Mouse (Mus musculus): ENCODE measurements at regions not wholly inside any gene's neighbourhood (a gene's known extent, or its start where the extent isn't known, plus 50 kb on each side); places are given as distances from the start of the nearest gene placed in this dataset.
A peak's percentile ranks its signal among the peaks of the same experiment; 100 is the strongest.

DNA sequence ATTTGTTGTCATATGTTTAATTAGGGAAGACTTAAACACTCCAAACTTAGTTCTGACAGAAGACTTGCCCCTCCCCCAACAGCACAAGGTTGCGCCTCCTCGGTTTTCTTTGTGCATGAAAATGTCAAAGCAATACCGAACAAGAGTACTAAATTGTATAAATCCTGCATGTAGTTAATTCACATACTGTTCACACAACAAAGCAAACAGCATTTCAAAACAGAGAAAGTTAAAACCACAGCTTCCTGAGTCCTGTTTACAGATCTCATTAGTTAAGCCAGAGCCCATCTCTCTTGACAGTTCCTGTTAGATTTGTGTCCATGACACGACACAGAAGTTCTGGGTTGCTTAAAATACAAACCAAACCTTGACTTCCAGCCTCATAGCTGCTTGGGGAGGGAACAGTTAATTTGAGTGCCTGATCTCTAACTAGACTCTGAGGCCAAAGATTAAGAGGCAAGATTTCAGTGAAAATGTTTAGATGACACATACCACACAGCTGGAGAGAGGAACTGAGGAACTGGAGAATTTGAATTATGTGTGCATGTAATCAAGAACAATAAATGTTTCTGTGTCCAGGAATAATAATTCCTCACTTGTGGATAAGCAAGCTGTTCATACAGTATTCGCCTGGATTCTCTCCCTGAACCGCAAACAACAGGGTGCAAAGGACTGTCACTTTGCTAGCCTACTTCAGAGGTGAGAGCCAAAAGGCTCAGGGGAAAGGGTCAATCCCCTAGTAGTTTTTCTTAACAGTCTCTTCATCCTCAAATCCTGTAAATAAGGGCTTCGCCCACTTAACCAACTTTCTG is 113.3 kb upstream of the Tbl1xr1 start:
- DNase-seq (ENCODE audit: low spot score) = peak; percentile 49

DNA sequence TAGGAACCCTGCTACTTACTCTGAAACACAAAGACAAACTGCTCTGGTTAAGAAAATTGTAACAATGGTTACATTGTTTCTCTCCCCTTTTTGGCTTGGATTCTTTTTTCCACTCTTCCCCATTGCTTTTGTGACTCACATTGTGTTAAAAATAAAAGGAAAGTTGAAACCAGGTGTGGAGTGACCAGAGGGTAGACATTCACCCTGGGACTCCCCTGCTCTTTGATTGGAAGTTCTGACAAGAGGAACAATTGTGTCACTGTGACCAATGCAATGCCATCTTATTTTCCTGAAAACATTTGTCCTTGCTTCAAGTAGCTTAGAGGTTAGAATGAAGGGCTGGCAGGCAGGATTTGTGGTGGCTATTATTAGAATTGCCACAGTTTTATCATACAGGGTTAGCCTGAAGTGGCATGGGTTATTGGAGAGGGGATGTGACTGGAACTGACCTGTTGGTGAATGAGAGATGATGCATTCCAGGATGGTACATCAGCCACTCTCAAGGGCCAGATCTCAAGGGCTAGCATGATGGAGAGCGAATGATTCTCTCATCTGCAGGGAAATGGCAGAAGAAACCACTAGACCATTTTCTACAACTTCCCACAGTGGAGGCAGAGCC is 112.6 kb upstream of the Tbl1xr1 start:
- no peak for DNase-seq (ENCODE audit: low spot score)

DNA sequence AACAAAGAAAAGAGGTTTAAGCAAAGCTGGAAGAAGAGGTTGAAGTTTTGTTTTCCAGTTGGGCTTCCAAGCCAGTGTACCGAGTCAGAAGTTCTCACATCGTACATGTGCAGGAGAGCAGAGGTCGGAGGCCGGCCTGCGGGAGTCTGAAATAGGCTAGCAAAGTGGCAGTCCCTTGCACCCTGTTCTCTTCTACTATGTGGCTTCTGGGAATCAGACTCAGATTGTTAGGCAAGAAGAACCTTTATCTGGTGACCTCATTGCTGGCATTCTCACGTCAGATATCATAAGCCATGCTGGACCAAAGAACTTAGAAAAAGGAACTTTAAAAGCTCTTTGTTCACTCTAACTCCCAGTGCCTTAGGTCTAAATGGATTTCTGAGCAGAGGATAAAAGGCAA is 112.0 kb upstream of the Tbl1xr1 start:
- DNase-seq (ENCODE audit: low spot score) = no peak

DNA sequence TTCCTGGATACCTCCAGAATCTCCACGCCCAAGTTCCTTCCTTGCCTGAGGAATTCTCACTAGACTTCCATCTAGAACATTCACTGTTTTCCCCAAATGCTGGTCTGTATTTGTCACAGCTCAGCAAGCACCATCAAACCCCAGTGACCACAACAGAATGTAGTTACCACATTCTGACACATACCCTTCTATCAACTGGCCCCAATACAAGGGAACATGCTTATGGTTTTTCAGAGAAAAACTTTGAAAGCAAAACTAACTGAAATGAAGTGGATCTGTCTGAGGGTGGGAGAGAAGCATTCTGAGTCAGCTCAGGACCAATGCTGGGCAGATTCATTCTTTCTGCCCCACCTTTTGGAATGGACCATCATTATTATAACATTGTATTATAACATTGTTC is 110.9 kb upstream of the Tbl1xr1 start:
- no peak for DNase-seq (ENCODE audit: low spot score)

DNA sequence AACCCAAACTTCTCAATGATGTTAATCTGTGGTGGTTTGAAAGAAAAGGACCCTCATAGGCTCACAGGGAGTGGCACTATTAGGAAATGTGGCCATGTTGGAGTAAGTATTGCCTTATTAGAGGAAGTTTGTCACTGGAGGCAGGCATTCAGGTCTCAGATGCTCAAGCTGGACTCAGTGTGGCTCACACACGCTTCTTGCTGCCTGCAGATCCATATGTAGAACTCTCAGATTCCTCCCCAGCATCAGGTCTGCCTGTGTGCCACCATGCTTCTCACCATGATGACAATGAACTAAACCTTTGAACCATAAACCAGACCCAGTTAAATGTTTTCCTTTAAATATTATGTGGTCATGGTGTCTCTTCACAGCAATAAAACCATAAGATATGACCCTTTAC is 104.7 kb upstream of the Tbl1xr1 start:
- no peak for DNase-seq (ENCODE audit: low spot score)

DNA sequence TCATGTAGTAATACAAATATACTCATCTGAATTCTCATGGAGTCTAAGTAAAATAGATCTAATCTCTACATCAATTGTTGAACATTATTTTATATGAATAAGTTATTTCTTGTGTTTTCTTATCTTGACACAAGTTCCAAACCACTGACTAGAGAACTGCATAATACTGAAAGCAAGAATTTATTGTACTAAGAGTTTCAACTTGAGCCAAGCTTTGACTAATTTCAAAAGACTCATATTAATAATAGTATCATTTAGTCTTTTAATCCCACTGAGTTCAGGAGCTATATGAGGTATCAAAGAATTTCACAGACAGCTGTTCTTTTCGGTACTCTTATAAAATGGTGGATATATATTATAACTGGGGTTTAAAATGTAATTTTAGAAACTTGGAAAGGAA is 103.3 kb upstream of the Tbl1xr1 start:
- DNase-seq (ENCODE audit: low spot score) = no peak

DNA sequence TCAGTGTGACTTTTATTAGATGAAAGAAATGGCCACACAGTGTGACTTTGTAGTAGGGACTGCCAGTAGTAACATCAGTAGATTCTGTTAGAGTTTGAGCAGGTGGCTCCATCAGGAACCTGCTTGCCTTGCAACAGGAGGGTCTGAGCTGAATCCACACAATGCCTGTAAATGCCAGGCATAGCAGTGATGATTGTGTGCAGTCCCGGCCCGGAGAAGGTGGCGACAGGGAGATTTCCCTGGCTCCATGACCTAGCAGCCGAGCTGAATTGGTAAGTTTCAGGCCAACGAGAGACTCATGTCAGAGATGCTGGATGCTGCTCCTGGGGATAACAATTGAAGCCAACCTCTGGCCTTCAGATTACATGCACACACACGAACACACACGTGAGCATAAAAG is 102.8 kb upstream of the Tbl1xr1 start:
- DNase-seq (ENCODE audit: low spot score) = no peak

DNA sequence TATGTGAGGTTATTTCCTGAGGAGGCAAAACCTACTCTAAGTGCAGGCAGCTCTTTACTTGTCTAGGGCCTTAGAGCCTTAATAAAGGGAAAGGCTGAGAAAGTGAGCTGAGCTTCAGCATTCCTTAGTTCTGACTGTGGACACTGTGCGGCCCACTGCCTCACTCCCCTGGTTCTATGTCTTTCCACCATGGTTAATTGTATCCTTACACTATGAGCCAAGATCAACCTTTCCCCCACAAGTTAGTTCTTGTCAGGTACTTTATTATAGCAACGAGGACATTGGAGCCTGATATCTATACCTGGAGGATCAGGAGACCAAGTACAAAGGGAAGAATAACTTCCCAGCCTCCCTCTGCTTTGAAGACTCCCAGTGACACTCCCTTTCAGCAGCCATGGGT is 101.7 kb upstream of the Tbl1xr1 start:
- no peak for DNase-seq (ENCODE audit: low spot score)

DNA sequence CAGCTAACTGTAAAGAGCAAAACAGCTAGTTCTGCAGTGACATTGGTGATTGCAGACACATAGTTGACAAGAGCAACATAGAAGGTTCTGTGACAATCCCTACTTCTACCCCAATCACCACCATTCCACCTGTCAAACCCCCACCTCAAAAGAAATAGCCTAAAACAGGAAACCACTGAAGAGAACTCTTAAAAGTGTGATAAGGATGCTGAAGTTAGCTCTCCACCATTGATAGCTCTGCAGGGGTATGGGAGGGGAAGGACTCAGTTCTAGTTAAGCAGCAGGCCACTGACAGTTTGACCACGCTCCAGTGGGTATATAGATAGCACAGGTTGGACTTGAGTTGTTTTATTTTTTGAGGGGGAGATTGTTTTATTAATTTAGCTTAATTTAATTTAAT is 98.7 kb upstream of the Tbl1xr1 start:
- no peak for DNase-seq (ENCODE audit: low spot score)

DNA sequence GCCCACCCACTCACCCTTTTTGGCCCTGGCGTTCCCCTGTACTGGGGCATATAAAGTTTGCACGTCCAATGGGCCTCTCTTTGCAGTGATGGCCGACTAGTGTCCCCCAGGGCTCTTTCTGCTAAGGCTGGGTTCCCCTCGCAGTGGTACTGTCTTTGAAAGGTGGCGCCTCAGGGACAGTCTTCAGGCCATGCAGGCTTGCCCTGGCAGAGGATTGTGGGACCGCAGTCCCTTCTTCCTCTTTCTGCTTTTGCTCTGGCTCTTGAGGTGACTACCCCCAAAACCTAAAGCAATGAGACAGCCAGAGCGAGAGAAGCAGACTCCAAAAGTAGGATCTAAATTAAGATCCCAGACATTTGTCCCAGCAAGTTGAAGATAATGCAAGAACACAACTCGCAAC is 93.5 kb upstream of the Tbl1xr1 start:
- no peak for DNase-seq (ENCODE audit: low spot score)

DNA sequence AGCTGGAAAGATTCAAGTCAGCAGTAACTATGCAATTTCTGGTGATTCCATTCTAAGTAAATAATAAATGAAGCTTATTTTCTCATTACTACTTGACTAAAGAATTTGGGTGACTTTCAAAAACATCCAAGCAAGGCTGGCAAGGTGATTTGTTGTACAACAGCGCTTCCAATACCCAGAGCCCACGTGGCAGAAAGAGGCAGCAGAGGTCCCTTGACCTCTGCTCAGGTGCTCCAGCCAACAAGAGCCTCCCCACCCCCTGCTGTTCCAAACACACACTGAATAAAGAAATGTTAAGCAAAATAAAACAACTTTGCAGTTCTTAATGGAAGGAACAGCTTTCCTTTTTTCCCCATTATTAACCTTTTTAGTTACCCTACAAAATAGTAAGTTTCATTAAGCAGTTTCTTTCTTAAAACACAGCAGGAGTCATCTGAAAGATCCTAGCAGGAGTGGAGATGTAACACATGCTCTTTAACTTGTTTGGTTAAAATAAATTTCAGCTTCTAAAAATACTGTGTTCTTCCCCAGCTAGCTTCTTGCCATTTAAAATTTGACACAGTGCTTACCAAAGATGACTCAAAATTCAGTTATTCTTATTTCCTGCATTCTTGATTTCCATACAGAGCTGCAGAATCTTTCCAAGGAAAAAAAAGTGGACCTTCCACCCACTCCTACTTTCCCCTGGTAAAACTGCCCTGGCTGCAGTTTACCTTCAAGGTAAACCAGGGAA is 92.3 kb upstream of the Tbl1xr1 start:
- DNase-seq (ENCODE audit: low spot score) = no peak

DNA sequence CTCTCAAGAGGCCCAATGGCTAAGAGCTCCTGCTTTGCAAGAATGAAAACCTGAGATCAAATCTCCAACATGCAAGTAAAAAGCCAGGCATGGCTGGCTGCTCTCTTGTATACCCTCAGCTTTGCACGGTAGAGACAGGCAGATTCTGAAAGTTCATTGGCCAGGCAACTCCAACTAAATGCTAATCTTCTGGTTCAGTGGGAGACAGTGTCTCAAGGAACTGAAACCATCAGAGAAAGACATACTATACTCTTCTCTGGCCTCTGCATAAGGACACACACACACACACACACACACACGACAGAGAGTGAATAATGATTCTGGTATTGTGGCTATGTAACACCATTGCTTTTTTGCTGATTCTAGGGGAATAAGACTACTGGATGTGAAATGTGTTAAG is 91.6 kb upstream of the Tbl1xr1 start:
- DNase-seq (ENCODE audit: low spot score) = no peak

DNA sequence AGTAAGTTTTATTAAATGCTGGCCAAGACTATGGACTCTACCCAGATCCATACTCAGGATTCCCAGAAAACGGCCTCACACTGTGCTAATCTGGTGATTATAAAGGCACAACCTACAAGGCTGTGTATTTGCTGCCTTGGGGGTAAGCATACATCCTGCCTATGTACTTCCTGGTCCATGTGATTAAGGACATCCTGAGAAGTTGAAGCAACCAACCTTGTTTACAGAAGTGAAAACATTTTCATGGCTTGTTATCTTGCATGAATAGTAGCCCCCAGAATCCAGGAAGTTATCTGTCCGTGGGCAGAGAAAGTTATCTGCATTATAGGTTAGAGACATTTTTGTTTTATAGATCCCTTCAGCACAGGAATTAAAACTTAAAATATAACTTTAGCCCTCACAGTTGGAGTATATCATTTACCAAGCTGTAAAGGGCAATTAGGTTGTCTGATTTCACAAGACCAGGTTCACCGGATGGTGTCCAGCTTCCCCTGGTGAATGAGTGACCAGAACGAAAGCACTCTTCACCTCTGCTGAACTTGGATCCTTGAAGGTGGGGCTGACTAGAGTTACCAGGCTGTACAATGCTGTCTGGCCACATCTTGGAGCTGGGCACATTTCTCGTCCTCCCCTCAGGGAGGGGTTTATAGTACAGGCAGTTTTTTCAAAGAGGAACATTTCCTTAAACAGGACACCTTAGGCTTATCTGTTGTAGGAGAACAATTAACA is 90.1 kb upstream of the Tbl1xr1 start:
- peak; percentile 79 for DNase-seq (ENCODE audit: low spot score)

DNA sequence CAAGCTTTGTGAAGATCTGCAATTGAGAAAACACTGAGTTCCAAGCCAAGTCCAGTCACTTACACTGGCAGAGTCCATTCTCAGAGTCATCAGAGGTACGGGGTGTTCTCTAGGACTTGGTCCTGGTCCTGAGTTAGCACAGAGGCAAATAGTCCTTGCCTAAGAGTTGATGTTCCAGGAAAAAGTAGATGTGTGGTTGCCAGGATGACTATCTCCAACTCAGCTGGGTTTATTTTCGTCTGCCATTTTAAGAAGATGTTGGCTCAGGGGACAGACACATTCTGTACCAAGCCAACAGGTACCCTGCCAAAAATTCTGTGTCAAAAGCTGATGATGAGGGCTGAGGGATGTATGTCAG is 89.6 kb upstream of the Tbl1xr1 start:
- no peak for DNase-seq (ENCODE audit: low spot score)

DNA sequence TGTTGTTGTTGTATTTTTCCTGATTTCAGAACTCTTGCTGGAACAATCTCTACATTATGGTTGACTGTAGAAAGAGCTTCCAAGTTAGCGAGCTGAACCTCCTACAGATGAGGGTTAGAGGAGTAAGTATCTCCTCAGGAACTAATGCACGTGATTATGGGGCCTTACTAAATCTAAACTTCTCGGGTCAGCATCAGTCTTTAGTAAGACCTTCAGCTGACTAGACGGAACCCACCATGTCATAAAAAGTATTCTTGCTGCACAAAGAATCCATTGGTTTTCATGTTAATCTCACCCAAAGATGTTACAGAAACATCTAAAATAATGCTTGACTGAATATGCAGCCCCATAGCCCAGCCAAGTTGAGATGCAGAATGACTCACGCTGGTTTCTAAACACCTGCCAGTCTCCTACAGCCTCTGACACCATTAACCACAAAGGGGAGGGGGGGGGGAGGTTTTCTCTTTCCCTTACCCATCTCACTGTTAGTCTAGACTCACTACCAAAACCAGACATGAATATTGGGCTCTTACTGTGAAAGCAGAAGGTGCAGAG is 88.9 kb upstream of the Tbl1xr1 start:
- DNase-seq (ENCODE audit: low spot score) = no peak

DNA sequence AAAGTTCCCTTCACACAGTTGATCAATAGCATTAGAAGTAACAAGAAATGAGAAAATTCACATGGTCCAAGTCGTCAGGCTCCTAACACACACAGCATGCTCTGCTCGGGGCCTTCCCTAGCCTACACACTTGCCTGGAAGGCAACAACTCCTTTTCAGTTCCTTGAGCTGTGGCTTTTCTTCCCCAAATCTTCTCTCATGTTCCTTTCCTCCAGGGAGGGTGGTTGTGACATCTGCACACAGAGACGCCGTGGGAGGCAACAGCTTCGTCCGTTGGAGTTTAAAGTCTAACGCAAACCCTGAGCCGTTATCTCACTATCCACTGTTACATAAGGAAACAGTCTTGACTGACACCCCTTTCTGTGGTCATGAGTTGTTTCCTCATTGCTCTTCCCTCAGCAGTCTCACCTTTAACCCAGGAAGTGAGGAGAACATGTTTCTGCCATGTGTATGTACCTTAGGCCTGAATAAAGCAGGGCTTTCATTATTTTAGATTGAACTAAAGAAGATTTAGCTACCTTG is 88.4 kb upstream of the Tbl1xr1 start:
- peak; percentile 41 for DNase-seq (ENCODE audit: low spot score)

DNA sequence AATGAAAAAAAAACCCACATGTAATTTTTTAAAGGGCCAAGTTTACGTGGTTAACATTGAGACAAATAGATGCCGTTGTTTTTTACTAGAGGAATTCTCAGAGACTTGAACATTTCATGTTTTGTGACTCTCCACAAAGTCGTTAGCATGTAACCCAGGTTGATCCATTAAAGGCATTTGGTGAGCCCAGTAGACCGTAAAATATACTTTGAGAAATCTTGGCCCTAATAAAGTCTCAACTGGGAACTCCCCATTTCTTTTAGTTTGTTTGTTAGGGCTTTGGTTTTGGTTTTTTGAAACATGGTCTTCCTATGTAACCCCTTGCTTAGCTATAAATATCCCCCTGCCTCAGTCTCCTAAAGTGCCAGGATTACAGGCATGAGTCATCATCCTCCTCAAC is 85.9 kb upstream of the Tbl1xr1 start:
- DNase-seq (ENCODE audit: low spot score) = no peak

DNA sequence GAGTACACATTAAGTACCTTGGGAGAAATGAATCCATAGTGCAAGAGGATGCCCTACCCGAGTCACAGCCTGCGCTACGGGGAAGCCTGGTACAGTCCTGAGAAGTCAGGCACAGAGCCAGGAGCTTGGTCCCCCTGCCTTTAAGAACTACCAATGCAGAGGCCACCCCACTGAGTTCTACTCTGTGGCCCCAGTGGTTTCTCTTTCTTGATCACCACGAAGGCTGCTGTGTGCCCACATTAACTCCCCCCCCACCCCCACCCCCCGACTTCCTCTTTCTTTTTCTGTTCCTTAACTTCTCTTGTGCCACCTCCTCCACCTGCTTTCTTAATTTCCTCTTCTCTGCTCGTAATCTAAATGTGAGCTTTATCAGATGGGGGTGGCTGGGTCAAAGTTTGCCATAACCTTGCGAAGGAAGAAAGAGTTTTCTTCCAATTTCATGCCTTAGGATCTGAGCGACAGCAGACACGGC is 84.7 kb upstream of the Tbl1xr1 start:
- DNase-seq (ENCODE audit: low spot score) = no peak

DNA sequence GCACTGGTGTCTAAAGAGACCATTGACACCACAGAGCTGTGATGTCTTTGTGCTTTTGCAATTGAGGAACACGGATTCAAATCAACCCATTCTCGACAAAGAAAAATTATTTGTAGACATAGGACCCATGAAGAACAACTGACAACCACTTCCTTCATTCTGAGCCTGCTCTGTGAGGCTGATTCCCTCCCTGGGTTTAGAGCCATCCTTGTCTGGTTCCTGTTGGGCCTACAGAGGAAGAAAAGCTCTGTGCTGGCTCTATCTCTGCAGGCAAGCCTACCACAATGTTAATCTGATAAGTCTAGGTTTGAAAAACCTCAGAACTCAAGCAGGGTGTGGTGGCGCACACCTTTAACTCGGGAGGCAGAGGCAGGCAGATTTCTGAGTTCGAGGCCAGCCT is 84.2 kb upstream of the Tbl1xr1 start:
- no peak for DNase-seq (ENCODE audit: low spot score)

DNA sequence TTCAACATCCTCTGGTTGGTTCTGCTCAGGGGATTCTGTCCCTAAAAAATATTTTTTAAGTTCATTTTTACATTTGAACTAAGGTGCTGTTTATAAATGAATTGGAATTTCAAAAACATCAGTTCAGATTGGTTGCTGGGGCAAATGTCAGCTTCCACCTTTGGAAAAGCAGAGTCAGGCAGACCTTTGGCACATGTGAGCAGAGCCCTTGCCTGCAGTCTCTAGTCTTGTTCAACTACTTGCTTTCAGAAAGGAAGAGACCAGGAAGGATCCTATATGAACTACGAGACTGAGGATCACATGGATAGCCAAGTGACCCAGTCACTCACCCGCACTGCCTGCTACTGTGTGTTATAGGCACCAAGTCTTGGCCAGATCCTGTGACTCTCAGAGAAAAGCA is 82.5 kb upstream of the Tbl1xr1 start:
- DNase-seq (ENCODE audit: low spot score) = no peak

DNA sequence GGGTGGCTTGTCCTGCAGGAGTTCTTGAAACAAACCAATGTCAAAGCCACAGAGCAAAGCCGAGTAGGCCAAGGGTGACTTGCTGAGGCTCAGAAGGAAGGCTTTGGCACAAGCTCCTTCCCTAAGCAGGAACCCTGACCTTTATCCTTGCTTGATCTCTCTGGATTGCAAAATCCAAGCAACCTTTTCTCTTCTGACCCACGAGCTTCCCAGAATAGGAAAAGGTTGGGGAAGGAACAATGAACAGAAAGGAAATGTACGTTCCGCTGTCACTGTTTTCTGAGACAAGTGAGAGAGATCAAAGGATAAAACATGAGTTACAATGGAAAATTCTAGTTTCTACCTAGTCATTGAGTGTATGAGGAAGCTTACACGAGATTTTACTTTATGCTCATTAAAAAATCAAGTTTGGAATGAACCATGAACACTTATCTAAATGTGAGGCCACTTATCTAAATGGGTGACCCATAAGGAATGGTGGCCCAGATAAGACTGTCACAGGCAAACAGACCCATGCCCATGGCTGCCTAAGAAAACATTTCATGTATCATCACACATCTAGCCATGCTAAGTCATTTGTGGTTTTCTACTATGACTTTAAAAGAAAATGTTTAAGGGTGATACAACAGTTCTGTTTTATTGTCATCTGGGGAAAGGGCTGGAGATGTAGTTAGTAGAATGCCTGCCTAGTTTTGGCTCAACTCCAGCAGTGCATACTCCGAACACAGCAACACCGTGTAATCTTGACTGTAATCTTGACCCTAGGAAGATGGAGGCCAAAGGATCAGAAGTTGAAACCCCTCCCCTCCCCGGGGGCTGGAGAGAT is 80.7 kb upstream of the Tbl1xr1 start:
- DNase-seq (ENCODE audit: low spot score) = peak; percentile 67

Data from yolk sac, embryonic 10.5 days (tissue).